Mouse (Mus musculus) thymus, postnatal 10 days (tissue): ENCODE measurements around the gene Tbx5.

ENCODE experiments used
- DNase-seq, 2 experiments: peaks; one replicate each; pipeline ENCODE4 v3.0.0; 2021; ENCODE audit warnings: low spot score in 2 of 2

The Tbx5 gene

GRCm38 (mm10) chr5:119832479-119832796 is at the start of gene Tbx5:
Gene Tbx5, plus strand, starts transcription at chr5:119832668.
- DNase-seq, result no peak

DNA sequence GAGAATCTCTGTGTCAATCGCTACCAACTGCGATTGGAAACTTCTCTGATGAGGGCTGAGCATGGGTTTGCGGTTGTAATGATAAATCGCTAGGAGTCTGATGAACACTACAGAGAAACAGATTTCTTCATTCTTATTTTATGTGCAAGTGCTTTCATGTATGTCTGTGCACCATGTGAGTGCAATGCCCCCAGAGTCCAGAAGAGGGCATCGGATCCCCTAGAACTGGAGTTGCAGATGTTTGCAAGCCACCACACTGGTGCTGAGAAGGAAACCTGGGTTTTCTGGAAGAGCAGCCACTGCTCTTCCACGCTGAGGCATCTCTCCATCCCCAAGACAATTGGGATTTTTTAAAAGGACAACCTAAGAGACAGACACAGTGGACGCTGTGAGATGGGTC is 46.5 kb upstream of the Tbx5 start:
- no peak for DNase-seq

- DNase-seq, result no peak
These were observed 40.8 kb upstream of the Tbx5 start for GRCm38 (mm10) chr5:119791664-119792063.

DNA sequence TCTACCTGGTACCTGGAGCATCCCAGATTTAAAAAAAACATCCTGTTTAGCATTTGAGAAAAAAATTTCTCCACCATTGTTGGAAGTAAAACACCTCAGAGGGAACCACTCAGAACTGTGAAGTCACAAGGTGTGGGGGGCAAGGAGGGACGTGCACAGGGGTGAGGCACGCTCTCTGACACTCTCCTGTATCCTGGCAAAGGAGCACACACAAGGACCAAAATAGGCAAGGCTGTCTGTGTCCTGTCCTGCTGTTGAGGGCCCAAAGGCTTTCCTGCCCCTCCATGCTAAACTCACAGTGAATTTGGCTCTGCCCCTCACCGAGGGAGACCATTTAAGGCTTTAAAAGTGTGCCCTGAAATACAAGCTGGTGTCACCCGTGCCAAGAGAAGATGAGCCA is 38.5 kb upstream of the Tbx5 start:
- DNase-seq, result no peak

DNA sequence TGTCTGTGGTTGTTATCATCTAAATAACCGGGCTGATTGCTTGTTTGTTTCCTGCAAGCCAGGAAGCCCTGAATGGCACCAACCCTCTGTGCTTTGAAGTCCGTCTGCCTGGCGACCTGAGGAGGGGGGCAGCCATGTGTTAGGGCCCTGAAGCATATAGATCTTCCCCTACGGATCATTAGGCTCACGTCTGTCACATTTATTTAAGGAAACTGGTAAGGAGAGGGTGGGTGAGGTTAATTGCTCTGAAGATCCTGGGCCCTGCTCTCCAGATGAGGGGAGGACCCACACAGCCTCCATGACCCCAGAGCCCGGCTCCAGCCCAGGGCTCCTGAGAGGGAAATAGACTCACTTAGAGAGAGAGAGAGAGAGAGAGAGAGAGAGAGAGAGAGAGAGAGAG is 37.1 kb upstream of the Tbx5 start:
- DNase-seq, result no peak

DNA sequence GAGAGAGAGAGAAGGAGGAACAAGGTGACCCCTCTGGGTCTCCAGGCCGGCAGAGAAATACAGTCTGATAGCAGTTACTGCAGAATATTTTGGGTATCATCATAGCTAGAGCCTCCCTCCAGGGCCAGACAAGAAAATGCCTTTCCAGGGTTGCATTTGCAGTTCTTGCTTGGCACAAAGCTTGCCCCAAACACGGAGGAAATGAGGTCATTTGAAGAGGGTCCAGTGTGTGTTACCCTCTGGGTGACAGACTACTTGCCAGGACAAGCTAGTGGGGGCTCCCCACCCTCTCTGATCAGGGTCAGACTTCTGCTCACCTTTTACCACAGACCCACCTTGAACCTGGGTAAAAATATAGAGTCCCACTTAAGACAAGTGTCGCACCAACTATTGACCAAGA is 36.7 kb upstream of the Tbx5 start:
- DNase-seq, result no peak

DNA sequence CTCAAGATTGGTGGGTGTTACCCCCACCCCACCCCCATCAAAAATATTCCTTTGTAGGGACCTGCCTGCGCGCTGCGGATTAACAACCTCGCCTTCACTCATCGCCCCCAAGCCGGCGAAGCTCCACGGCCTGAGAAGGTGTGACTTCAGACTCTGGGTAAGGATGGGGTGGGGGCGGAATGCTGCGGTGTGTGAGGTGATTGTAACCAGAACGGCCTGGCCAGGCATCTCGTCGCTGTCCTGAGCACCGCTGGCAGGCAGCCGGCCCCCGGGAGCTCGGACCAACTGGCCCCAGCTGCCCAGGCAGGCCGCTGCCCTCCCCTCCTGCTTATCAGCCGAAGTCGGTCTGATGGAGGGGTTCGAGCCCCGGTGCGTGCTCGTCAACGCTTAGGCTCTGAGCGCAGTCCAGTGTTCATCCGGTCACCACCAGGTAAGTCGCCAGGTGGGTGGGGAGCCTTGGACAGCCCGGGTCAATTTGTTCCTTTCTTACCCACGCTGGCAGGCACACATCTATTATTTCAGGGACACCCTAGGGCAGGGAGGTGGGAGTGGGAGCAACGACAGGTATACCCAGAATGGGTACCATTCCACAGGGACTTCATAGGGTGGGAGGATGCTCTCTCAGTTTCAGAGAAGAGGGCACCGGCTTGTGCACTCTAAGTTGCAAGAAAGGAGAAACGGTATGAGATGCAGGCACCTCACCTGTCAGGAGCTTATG is 35.9 kb upstream of the Tbx5 start:
- DNase-seq, result no peak

GRCm38 (mm10) chr5:119797580-119798150 is 34.8 kb upstream of the Tbx5 start:
- no peak for DNase-seq

GRCm38 (mm10) chr5:119798261-119798660 is 34.2 kb upstream of the Tbx5 start:
- DNase-seq, result no peak

- no peak for DNase-seq
These were observed 33.6 kb upstream of the Tbx5 start for GRCm38 (mm10) chr5:119798713-119799418.

GRCm38 (mm10) chr5:119799419-119800242 is 32.8 kb upstream of the Tbx5 start:
- no peak for DNase-seq

DNA sequence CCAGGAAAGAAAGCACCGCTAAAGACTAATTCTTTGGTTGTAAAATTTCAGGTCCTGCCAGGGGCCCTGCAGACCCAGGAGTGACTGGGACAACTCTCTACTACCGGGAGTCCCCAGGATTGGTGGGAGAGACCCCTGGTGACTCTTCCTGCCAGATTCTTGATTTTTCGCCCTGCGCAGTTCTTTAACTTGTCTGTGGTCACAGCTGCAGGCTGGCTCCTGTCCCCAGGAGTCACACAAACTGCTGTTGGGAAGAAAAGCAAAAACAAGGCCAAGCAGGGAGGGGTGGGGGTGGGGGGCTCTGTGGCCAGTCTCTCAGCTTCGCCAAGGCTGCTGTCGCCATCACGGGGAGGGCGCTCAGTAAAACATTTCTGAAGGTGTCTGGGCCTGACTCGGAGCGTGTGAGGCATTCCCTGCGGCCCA is 32.2 kb upstream of the Tbx5 start:
- DNase-seq, result no peak

DNA sequence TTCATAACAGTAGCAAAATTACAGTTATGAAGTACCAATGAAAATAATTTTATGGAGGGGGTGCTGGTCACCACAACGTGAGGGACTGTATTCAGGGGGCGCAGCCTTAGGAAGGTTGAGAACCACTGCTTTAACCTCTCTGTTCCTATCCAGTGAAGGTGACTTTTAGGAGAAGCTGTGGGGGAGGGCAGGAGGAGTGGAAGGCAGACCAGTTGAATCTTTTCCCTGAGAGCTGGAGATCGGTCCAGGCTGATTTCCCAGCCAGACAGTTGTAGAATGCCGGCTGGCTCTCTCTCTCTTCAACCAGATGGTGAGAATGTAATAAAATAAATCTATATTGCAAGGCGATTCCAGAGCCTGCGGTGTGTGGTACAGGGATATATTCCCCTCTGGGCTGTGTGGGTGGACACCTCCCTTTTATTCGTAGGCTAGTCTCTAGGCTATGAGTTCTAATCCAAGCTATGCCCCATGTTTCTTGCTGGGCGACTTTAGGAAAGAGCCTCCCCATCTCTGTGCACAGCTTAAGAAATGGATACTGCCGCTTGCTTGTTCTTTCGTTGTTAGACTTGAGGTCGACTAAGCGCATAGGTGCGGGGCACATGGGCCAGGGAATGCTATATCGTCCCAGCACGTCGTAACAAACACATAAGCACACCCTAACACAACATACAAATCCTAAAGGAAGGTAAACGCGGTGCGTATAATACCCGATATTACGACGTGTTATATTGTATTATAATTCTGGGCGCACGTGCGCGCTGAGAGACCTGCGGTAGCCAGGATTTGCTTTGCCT is 29.7 kb upstream of the Tbx5 start:
- DNase-seq, result no peak

- no peak for DNase-seq
These were observed 28.8 kb upstream of the Tbx5 start for GRCm38 (mm10) chr5:119803411-119804251.

- no peak for DNase-seq
These were observed 28.0 kb upstream of the Tbx5 start for GRCm38 (mm10) chr5:119804301-119805039.

DNA sequence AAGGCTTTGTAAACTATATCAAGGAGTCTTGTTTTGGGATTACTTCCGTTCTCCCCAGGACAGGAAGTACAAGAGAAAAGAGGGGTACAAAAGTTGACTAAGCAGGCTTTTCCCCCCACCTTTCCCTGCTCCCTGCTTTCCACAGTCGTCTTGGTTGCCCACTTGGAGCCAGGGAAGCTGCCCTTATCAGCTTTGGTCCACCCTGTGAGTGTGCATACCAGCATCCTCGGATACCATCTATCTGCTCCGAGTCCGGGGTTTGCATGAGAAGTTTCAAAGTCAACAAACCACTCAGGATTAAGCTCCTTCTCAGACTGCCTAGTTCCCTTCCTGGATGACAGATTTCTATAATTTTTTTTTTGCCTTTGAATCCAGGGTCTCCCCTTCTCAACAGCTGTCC is 26.8 kb upstream of the Tbx5 start:
- no peak for DNase-seq

DNA sequence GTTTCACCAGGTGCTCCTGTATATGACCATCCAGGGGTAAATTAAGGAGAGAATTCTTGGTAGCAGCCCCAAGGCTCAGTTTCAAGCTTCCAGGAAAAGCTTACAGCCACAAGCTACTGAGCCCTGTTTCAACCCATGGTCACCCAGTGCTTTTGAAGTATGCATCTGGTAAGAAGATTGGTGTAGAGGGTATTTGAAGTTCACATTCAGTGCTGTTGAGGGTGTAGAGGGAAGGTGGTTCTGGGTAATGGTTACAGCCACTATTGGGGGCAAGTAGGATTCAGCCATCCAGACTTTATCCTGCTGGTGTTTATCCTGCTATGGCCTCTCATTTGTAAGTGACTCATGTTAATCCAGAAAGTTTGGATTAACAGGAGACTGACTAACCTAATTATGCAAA is 26.0 kb upstream of the Tbx5 start:
- no peak for DNase-seq

DNA sequence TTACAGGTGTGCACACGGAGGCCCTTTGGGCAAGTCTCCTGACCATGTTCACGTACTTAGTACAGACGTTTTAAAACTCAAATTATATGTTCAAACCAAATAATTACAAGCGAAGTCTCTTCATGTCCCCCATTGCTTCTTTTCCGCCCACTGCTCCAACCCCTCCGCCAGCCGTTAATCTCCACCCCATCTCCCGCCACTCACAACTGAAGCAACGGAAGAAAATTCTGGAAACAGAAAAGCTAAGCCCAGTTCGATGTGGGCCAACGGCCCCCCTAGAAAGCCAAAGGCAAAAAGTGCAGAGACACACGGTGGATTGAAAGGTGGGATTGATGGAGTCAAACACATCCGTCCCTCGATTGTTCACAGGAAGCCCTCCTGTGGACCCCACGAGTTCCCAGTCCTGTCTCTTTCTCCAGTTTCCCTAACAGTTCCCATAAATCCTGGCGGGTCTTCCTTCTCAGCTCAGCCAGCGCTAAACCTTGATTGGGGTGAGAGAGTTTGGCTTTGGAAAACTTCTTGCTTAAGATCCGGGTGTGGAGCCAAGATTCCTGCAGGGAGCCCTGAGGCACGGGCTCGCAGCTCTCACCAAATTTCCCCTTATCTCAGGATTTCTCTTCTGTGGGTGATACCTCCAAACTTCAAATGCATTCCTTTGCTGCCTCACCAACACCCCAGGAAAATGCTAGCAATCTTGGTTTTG is 24.8 kb upstream of the Tbx5 start:
- no peak for DNase-seq

GRCm38 (mm10) chr5:119808713-119809112 is 23.8 kb upstream of the Tbx5 start:
- DNase-seq, result no peak
